Mouse (Mus musculus): ENCODE measurements at regions not wholly inside any gene's neighbourhood (a gene's known extent, or its start where the extent isn't known, plus 50 kb on each side); places are given as distances from the start of the nearest gene placed in this dataset.

DNA sequence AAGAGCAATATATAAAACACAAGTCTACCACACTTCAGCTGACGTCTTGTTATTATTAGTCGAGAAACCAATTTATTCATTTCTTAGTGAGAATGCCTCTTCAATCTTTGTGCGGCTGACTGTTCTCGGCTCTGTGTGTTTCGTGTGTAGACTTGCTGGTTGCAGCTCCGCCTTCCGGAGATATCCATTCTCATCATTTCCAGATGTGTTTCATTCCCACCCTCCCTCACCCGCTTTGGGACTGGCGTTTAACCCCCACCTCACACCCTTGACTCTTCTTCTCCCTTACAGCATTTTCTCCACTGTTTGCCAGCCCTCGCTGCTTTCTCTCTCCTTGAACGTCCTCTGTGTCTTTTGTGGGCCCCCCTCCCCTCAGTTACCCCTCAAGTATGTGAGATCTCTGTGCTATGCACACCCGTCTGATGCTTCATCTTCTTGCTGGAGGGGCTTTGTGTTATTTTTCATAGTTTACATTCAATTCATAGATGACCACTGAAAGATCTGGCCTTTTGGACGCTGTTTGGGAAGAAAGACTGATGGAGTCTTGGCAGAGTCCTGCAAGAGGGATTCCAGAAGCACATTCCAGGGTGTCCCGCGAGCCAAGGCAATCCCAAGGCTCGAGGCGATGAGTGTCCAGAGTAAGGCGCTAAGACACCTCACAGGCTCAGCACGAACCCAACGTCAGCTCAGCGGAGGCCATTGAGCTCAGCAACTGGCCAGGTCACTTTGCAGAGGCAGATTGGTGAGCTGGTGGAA, 121.9 kb upstream of the Arglu1 start:
- no peak for ATAC-seq (ENCODE audit: insufficient read depth)
- WGBS (ENCODE audit: insufficient replicate concordance): 73% methylated on average over 21 of the region's 21 CpGs
- no peak overlapping the region for H3K27ac ChIP-seq

DNA sequence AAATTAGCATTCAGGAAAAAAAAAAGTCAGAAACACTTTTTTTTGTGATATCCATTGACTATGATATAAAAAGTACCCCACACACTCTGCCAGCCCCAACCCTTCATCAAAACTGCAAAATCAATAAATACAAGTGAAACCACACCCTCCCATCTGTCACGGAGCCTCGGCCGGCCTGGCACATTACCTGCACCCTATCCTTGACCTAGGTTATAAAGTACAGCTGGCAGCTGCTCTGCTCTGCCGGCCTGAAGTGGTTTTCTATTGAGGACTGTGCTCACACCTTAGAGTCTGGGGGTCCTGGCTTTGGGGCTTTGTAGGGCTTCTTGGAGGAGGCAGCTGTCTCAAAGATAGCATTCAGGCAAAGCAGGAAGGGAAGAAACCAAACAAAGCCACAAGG, 120.6 kb upstream of the Arglu1 start:
- ATAC-seq (ENCODE audit: insufficient read depth): no peak
- DNase-seq (ENCODE audit: low read depth in 3 of 3, low spot score in 3 of 3): no peak
- Histone ChIP-seq H3K4me3 (ENCODE audit: insufficient read depth in 1 of 2, low read depth in 2 of 2, low read length in 2 of 2) (no peak overlapping the region), H3K4me1 (replicated peaks; ENCODE audit: control insufficient read depth in 2 of 2, insufficient read depth in 2 of 2, low read length in 1 of 2) (no peaks in the 10 kb centered on the region), H3K9me3 (ENCODE audit: control insufficient read depth, low read length) (no peaks in the 10 kb centered on the region), H3K27ac (no peak overlapping the region), H3K36me3 (replicated peaks; ENCODE audit: control insufficient read depth, insufficient read depth, low read depth) (no peaks in the 10 kb centered on the region), H3K27me3 (ENCODE audit: control insufficient read depth, insufficient read depth, low read length) (no peaks in the 10 kb centered on the region), H3K9ac (replicated peaks) (no peak overlapping the region), H3K4me2 (ENCODE audit: low read depth) (no peak overlapping the region)
- 64% methylated on average over 4 of the region's 4 CpGs for whole genome bisulfite sequencing (ENCODE audit: insufficient replicate concordance)
- no peak for TF ChIP-seq EP300 (IDR thresholded peaks at IDR 0.05; ENCODE audit: low read depth)
- no peak for TF ChIP-seq CTCF (IDR thresholded peaks at IDR 0.05; ENCODE audit: low read depth)

More for the DNA sequence above, 121.9 kb upstream of the Arglu1 start:
- Histone ChIP-seq H3K9ac (replicated peaks) (no peak overlapping the region), H3K4me3 (ENCODE audit: insufficient read depth in 1 of 2, low read depth in 2 of 2, low read length in 2 of 2) (no peak overlapping the region), H3K36me3 (replicated peaks; ENCODE audit: control insufficient read depth, insufficient read depth, low read depth) (no peaks in the 10 kb centered on the region), H3K9me3 (ENCODE audit: control insufficient read depth, low read length) (no peaks in the 10 kb centered on the region), H3K4me1 (replicated peaks; ENCODE audit: control insufficient read depth in 2 of 2, insufficient read depth in 2 of 2, low read length in 1 of 2) (no peaks in the 10 kb centered on the region), H3K4me2 (ENCODE audit: low read depth) (no peak overlapping the region), H3K27me3 (ENCODE audit: control insufficient read depth, insufficient read depth, low read length) (no peaks in the 10 kb centered on the region)
- no peak for DNase-seq (ENCODE audit: low read depth in 3 of 3, low spot score in 3 of 3)
- TF ChIP-seq EP300 (IDR thresholded peaks at IDR 0.05; ENCODE audit: low read depth): no peak

GRCm38 (mm10) chr8:8809835-8810439, 119.6 kb upstream of the Arglu1 start:
- H3K9me3 ChIP-seq (ENCODE audit: control insufficient read depth, low read length): no peaks in the 10 kb centered on the region
- H3K4me1 ChIP-seq (replicated peaks; ENCODE audit: control insufficient read depth in 2 of 2, insufficient read depth in 2 of 2, low read length in 1 of 2): no peaks in the 10 kb centered on the region
- no peak overlapping the region for H3K4me3 ChIP-seq (ENCODE audit: insufficient read depth in 1 of 2, low read depth in 2 of 2, low read length in 2 of 2)
- no peaks in the 10 kb centered on the region for H3K27me3 ChIP-seq (ENCODE audit: control insufficient read depth, insufficient read depth, low read length)
- H3K36me3 ChIP-seq (replicated peaks; ENCODE audit: control insufficient read depth, insufficient read depth, low read depth): no peaks in the 10 kb centered on the region
- H3K9ac ChIP-seq (replicated peaks): no peak overlapping the region
- H3K4me2 ChIP-seq (ENCODE audit: low read depth): no peak overlapping the region
- H3K27ac ChIP-seq: no peak overlapping the region
- 55% methylated on average over 9 of the region's 9 CpGs for WGBS (ENCODE audit: insufficient replicate concordance)
- no peak for TF ChIP-seq CTCF (IDR thresholded peaks at IDR 0.05; ENCODE audit: low read depth)
- no peak for TF ChIP-seq EP300 (IDR thresholded peaks at IDR 0.05; ENCODE audit: low read depth)
- no peak for ATAC-seq (ENCODE audit: insufficient read depth)
- no peak for DNase-seq (ENCODE audit: low read depth in 3 of 3, low spot score in 3 of 3)

GRCm38 (mm10) chr8:8809349-8809748, 119.0 kb upstream of the Arglu1 start:
- Histone ChIP-seq H3K9ac (replicated peaks) (no peak overlapping the region), H3K27ac (no peak overlapping the region), H3K27me3 (ENCODE audit: control insufficient read depth, insufficient read depth, low read length) (no peaks in the 10 kb centered on the region), H3K4me2 (ENCODE audit: low read depth) (no peak overlapping the region), H3K4me1 (replicated peaks; ENCODE audit: control insufficient read depth in 2 of 2, insufficient read depth in 2 of 2, low read length in 1 of 2) (no peaks in the 10 kb centered on the region), H3K4me3 (ENCODE audit: insufficient read depth in 1 of 2, low read depth in 2 of 2, low read length in 2 of 2) (no peak overlapping the region), H3K9me3 (ENCODE audit: control insufficient read depth, low read length) (no peaks in the 10 kb centered on the region), H3K36me3 (replicated peaks; ENCODE audit: control insufficient read depth, insufficient read depth, low read depth) (no peaks in the 10 kb centered on the region)
- ATAC-seq (ENCODE audit: insufficient read depth): no peak
- no peak for DNase-seq (ENCODE audit: low read depth in 3 of 3, low spot score in 3 of 3)
- TF ChIP-seq CTCF (IDR thresholded peaks at IDR 0.05; ENCODE audit: low read depth) (no peak), EP300 (IDR thresholded peaks at IDR 0.05; ENCODE audit: low read depth) (no peak)
- 22% methylated on average over 8 of the region's 8 CpGs for WGBS (ENCODE audit: insufficient replicate concordance)

- no peak overlapping the region for H3K4me3 ChIP-seq (ENCODE audit: insufficient read depth in 1 of 2, low read depth in 2 of 2, low read length in 2 of 2)
- ATAC-seq (ENCODE audit: insufficient read depth): no peak
- no peaks in the 10 kb centered on the region for H3K36me3 ChIP-seq (replicated peaks; ENCODE audit: control insufficient read depth, insufficient read depth, low read depth)
- H3K4me2 ChIP-seq (ENCODE audit: low read depth): no peak overlapping the region
- H3K9ac ChIP-seq (replicated peaks): no peak overlapping the region
- no peaks in the 10 kb centered on the region for H3K9me3 ChIP-seq (ENCODE audit: control insufficient read depth, low read length)
- H3K27ac ChIP-seq: no peak overlapping the region
- no peak for TF ChIP-seq EP300 (IDR thresholded peaks at IDR 0.05; ENCODE audit: low read depth)
- TF ChIP-seq CTCF (IDR thresholded peaks at IDR 0.05; ENCODE audit: low read depth): no peak
- no peaks in the 10 kb centered on the region for H3K4me1 ChIP-seq (replicated peaks; ENCODE audit: control insufficient read depth in 2 of 2, insufficient read depth in 2 of 2, low read length in 1 of 2)
- WGBS (ENCODE audit: insufficient replicate concordance): 53% methylated on average over 6 of the region's 6 CpGs
- DNase-seq (ENCODE audit: low read depth in 3 of 3, low spot score in 3 of 3): no peak
- no peaks in the 10 kb centered on the region for H3K27me3 ChIP-seq (ENCODE audit: control insufficient read depth, insufficient read depth, low read length)
These were observed 112.5 kb upstream of the Arglu1 start for GRCm38 (mm10) chr8:8802761-8803340.
